Comparison of ENCODE assay signal across 16 mouse cellular contexts in genomic region chr1:54542920-54543319, GRCm38 (mm10).
"Had no signal": no experiment of that assay in that cellular context is flagged by ENCODE, and none has a peak within 500 bp of the region (broad histone marks: within the 10 kb centered on the region; RNA-seq: fewer than 3 reads in every experiment).

No protein-coding gene starts in this region.

- H3K4me2 ChIP-seq: neural tube, embryonic 13.5 days; neural tube, embryonic 15.5 days; stomach, embryonic 15.5 days had no signal

- H3K27me3 ChIP-seq: neural tube, embryonic 13.5 days; neural tube, embryonic 15.5 days; stomach, embryonic 15.5 days had no signal

- H3K9me3 ChIP-seq: neural tube, embryonic 13.5 days; neural tube, embryonic 15.5 days; stomach, embryonic 15.5 days had no signal

- H3K4me3 ChIP-seq: neural tube, embryonic 13.5 days; neural tube, embryonic 15.5 days; stomach, embryonic 15.5 days had no signal

- H3K27ac ChIP-seq: neural tube, embryonic 13.5 days; neural tube, embryonic 15.5 days; stomach, embryonic 15.5 days; stomach, postnatal 0 days had no signal

- H3K4me1 ChIP-seq: neural tube, embryonic 13.5 days; neural tube, embryonic 15.5 days; stomach, embryonic 15.5 days had no signal

- H3K9ac ChIP-seq: neural tube, embryonic 13.5 days; neural tube, embryonic 15.5 days; stomach, embryonic 15.5 days had no signal

- DNase-seq: retina, postnatal 1 day; right cerebral cortex, adult 18-20 months; right cerebral cortex, postnatal 14 days; right cerebral cortex, postnatal 25 days; right cerebral cortex, postnatal 4 days; spleen, adult 18-20 months; thymus, adult 18-20 months; thymus, adult 2 months; thymus, postnatal 14 days; thymus, postnatal 25 days; thymus, postnatal 36 days; thymus, postnatal 4 days had no signal
